Mouse (Mus musculus): Measurements from ENCODE around the gene Anxa5. TPM values are rescaled to one million over a fixed set of nuclear protein-coding genes. Genes with fewer than 3 reads are reported as not detected.
A peak's percentile ranks its signal among the peaks of the same experiment; 100 is the strongest.

Gene Anxa5
- total RNA-seq, 1 experiment: 131 TPM

DNA sequence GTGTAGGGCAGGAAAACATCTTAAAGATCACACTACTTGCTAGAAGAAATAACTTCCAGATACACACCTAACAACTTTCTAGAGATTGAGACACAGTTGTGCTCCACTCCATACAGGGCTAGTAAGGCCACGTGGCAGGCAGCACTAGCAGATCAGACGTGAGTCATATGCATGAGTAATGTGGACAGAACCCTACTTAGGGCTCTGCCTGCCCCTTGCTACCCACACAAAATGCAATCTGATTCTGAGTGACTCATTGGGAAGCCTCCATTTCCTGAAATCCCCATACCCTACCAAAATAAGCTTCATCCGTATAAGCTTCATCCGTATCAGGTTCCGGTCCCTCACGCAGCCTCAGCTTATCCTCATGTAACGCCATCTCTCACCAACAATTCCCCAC, 8.1 kb downstream of the Anxa5 start:
- Histone ChIP-seq H3K4me1 (ENCODE audit: control insufficient read depth in 2 of 2, insufficient read depth in 2 of 2, low read length in 2 of 2, poor library complexity in 1 of 2) (peaks cover 2 to 4% of the 10 kb centered on the region in 2 experiments; a peak in 2 of 4 replicates), H3K4me3 (ENCODE audit: insufficient read depth in 1 of 2, low read depth in 1 of 2, low read length in 2 of 2, poor library complexity in 1 of 2, severe bottlenecking in 1 of 2) (no peak overlapping the region), H3K36me3 (ENCODE audit: control insufficient read depth, insufficient read depth, low read length, poor library complexity, severe bottlenecking) (no peaks in the 10 kb centered on the region), H3K9me3 (ENCODE audit: control insufficient read depth, insufficient read depth, low read depth, low read length) (no peaks in the 10 kb centered on the region), H3K9ac (ENCODE audit: insufficient read depth, low read depth, low read length, poor library complexity, severe bottlenecking) (no peak overlapping the region), H3K27ac (ENCODE audit: insufficient read depth, low read depth, low read length, poor library complexity, severe bottlenecking) (no peak overlapping the region)
- no peak for DNase-seq (ENCODE audit: low read depth, low spot score)
- in situ Hi-C loops (cut with MboI; ENCODE audit: low sequenced_read_pairs in 2 of 2, unreplicated experiment in 2 of 2): no loop called here
- no peak for TF ChIP-seq ZC3H11A (IDR thresholded peaks at IDR 0.05; ENCODE audit: borderline replicate concordance, low read depth, low read length)
- TF ChIP-seq MAFK (IDR thresholded peaks at IDR 0.05; ENCODE audit: insufficient read depth, low read depth, low read length): no peak
- TF ChIP-seq CHD2 (IDR thresholded peaks at IDR 0.05; ENCODE audit: low read depth, low read length): no peak
- TF ChIP-seq ZNF384 (IDR thresholded peaks at IDR 0.05; ENCODE audit: low read depth, low read length): no peak
- TF ChIP-seq HCFC1 (IDR thresholded peaks at IDR 0.05; ENCODE audit: borderline replicate concordance, insufficient read depth, low read length): no peak

DNA sequence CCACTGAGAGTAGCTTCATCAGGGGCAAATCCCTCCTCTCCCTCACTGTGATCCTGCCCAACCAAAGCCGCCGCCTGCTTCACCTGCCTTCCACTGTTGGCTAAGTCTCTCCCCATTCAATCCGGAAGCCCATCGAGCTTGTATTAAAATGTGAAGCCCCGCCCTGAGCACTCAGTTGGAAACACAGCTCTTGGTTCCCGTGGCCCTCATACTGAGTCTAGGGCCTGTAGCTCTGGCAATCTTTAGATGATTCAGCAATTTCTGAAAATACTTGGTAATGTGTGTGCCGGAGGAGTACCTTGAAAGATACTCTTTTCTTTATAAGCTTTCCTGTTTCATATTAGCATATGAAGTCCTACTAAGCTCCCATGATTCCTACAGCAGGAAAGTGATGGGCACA, 10.2 kb downstream of the Anxa5 start:
- Histone ChIP-seq H3K27ac (ENCODE audit: insufficient read depth, low read depth, low read length, poor library complexity, severe bottlenecking) (no peak overlapping the region), H3K36me3 (ENCODE audit: control insufficient read depth, insufficient read depth, low read length, poor library complexity, severe bottlenecking) (no peaks in the 10 kb centered on the region), H3K9me3 (ENCODE audit: control insufficient read depth, insufficient read depth, low read depth, low read length) (no peaks in the 10 kb centered on the region), H3K4me3 (ENCODE audit: insufficient read depth in 1 of 2, low read depth in 1 of 2, low read length in 2 of 2, poor library complexity in 1 of 2, severe bottlenecking in 1 of 2) (no peak overlapping the region), H3K9ac (ENCODE audit: insufficient read depth, low read depth, low read length, poor library complexity, severe bottlenecking) (no peak overlapping the region), H3K4me1 (ENCODE audit: control insufficient read depth in 2 of 2, insufficient read depth in 2 of 2, low read length in 2 of 2, poor library complexity in 1 of 2) (peaks cover 2 to 4% of the 10 kb centered on the region in 2 experiments; a peak in 3 of 4 replicates)
- TF ChIP-seq MAFK (IDR thresholded peaks at IDR 0.05; ENCODE audit: insufficient read depth, low read depth, low read length) (peak; percentile 73), CHD2 (IDR thresholded peaks at IDR 0.05; ENCODE audit: low read depth, low read length) (no peak)
- in situ Hi-C loops (cut with MboI; ENCODE audit: low sequenced_read_pairs in 2 of 2, unreplicated experiment in 2 of 2): no loop called here
- no peak for DNase-seq (ENCODE audit: low read depth, low spot score)

DNA sequence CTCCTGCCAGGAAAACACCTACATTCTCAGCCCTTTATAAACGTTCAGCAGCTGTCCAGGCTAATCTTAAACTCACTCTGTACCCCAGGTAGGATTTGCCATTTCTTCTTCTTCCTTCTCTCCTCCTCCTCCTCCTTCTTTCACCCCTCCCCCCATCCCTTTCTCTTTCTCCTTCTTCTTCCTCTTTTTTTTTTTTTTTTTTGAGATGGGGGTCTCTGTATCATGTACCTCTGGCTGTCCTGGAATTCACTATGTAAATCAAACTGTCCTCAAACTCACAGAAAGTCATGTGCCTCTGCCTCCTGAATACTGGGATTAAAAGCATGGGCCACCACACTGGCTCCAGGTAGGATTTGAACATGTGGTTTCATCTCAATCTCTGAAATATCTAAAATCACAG, 13.3 kb downstream of the Anxa5 start:
- H3K4me3 ChIP-seq (ENCODE audit: insufficient read depth in 1 of 2, low read depth in 1 of 2, low read length in 2 of 2, poor library complexity in 1 of 2, severe bottlenecking in 1 of 2): no peak overlapping the region
- H3K27ac ChIP-seq (ENCODE audit: insufficient read depth, low read depth, low read length, poor library complexity, severe bottlenecking): no peak overlapping the region
- H3K4me1 ChIP-seq (ENCODE audit: control insufficient read depth in 2 of 2, insufficient read depth in 2 of 2, low read length in 2 of 2, poor library complexity in 1 of 2): peaks cover 2 to 4% of the 10 kb centered on the region in 2 experiments; a peak in 3 of 4 replicates
- H3K9me3 ChIP-seq (ENCODE audit: control insufficient read depth, insufficient read depth, low read depth, low read length): no peaks in the 10 kb centered on the region
- no peaks in the 10 kb centered on the region for H3K36me3 ChIP-seq (ENCODE audit: control insufficient read depth, insufficient read depth, low read length, poor library complexity, severe bottlenecking)
- no peak overlapping the region for H3K9ac ChIP-seq (ENCODE audit: insufficient read depth, low read depth, low read length, poor library complexity, severe bottlenecking)
- no peak for TF ChIP-seq ZNF384 (IDR thresholded peaks at IDR 0.05; ENCODE audit: low read depth, low read length)
- no peak for TF ChIP-seq CHD2 (IDR thresholded peaks at IDR 0.05; ENCODE audit: low read depth, low read length)
- no peak for TF ChIP-seq HCFC1 (IDR thresholded peaks at IDR 0.05; ENCODE audit: borderline replicate concordance, insufficient read depth, low read length)
- no peak for TF ChIP-seq ZC3H11A (IDR thresholded peaks at IDR 0.05; ENCODE audit: borderline replicate concordance, low read depth, low read length)
- TF ChIP-seq MAFK (IDR thresholded peaks at IDR 0.05; ENCODE audit: insufficient read depth, low read depth, low read length): no peak
- no peak for DNase-seq (ENCODE audit: low read depth, low spot score)
- in situ Hi-C loops (cut with MboI; ENCODE audit: low sequenced_read_pairs in 2 of 2, unreplicated experiment in 2 of 2): no loop called here

DNA sequence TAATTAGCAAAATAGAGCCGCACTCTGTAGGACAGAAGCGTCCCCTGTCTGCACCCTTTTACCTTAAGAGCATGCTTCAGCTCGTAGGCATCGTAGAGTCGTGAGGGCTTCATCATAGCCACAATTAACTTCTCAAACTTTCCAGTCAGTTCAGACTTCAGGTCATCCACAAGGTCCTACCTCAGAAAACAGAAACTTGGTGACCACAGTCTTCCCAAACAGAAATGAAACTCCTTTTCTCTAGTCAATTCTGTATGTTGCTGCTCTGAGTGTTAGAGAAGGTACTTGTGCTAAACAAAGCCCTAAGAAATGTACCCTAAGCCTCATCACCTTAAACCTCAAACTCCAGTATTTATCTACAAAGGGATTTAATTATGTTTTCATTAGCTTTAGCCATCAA, 13.9 kb downstream of the Anxa5 start:
- TF ChIP-seq CHD2 (IDR thresholded peaks at IDR 0.05; ENCODE audit: low read depth, low read length) (no peak), HCFC1 (IDR thresholded peaks at IDR 0.05; ENCODE audit: borderline replicate concordance, insufficient read depth, low read length) (no peak), MAFK (IDR thresholded peaks at IDR 0.05; ENCODE audit: insufficient read depth, low read depth, low read length) (no peak), ZNF384 (IDR thresholded peaks at IDR 0.05; ENCODE audit: low read depth, low read length) (no peak), ZC3H11A (IDR thresholded peaks at IDR 0.05; ENCODE audit: borderline replicate concordance, low read depth, low read length) (no peak)
- Histone ChIP-seq H3K4me1 (ENCODE audit: control insufficient read depth in 2 of 2, insufficient read depth in 2 of 2, low read length in 2 of 2, poor library complexity in 1 of 2) (peaks cover 2 to 4% of the 10 kb centered on the region in 2 experiments; a peak in 3 of 4 replicates), H3K27ac (ENCODE audit: insufficient read depth, low read depth, low read length, poor library complexity, severe bottlenecking) (no peak overlapping the region), H3K9me3 (ENCODE audit: control insufficient read depth, insufficient read depth, low read depth, low read length) (no peaks in the 10 kb centered on the region), H3K4me3 (ENCODE audit: insufficient read depth in 1 of 2, low read depth in 1 of 2, low read length in 2 of 2, poor library complexity in 1 of 2, severe bottlenecking in 1 of 2) (no peak overlapping the region), H3K36me3 (ENCODE audit: control insufficient read depth, insufficient read depth, low read length, poor library complexity, severe bottlenecking) (no peaks in the 10 kb centered on the region), H3K9ac (ENCODE audit: insufficient read depth, low read depth, low read length, poor library complexity, severe bottlenecking) (no peak overlapping the region)
- DNase-seq (ENCODE audit: low read depth, low spot score): no peak
- in situ Hi-C loops (cut with MboI; ENCODE audit: low sequenced_read_pairs in 2 of 2, unreplicated experiment in 2 of 2): no loop called here

DNA sequence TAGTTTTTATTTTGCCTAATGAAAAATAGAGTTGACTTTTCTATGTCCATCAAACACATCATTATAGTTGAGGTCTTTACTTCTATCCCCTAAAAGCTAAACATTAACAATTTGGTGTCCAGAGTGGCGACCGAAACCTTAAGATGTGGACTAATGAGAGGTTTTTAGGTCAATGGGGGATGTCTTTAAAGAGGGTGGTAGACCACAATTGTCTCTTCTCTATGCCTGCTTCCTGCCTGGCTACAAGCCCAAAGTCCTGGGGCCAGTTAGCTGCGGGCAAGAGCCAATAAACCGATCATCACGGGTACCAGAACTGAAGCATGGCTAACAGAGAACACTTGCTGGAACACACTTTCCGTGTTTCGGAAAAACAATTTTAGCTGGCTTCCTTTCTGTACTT, 15.0 kb downstream of the Anxa5 start:
- H3K36me3 ChIP-seq (ENCODE audit: control insufficient read depth, insufficient read depth, low read length, poor library complexity, severe bottlenecking): no peaks in the 10 kb centered on the region
- no peaks in the 10 kb centered on the region for H3K9me3 ChIP-seq (ENCODE audit: control insufficient read depth, insufficient read depth, low read depth, low read length)
- no peak for TF ChIP-seq MAFK (IDR thresholded peaks at IDR 0.05; ENCODE audit: insufficient read depth, low read depth, low read length)
- no peak overlapping the region for H3K9ac ChIP-seq (ENCODE audit: insufficient read depth, low read depth, low read length, poor library complexity, severe bottlenecking)
- no peak overlapping the region for H3K27ac ChIP-seq (ENCODE audit: insufficient read depth, low read depth, low read length, poor library complexity, severe bottlenecking)
- in situ Hi-C loops (cut with MboI; ENCODE audit: low sequenced_read_pairs in 2 of 2, unreplicated experiment in 2 of 2): no loop called here
- peaks cover 1 to 2% of the 10 kb centered on the region in 2 experiments; a peak in 3 of 4 replicates for H3K4me1 ChIP-seq (ENCODE audit: control insufficient read depth in 2 of 2, insufficient read depth in 2 of 2, low read length in 2 of 2, poor library complexity in 1 of 2)
- no peak overlapping the region for H3K4me3 ChIP-seq (ENCODE audit: insufficient read depth in 1 of 2, low read depth in 1 of 2, low read length in 2 of 2, poor library complexity in 1 of 2, severe bottlenecking in 1 of 2)
- DNase-seq (ENCODE audit: low read depth, low spot score): no peak

Data from ES-E14 (cell line).